Mouse (Mus musculus) lung, adult 18-20 months (tissue): Measurements from ENCODE around the gene 6330409D20Rik.

Experiments used
- DNase-seq, 2 experiments: peaks; one replicate each; pipeline ENCODE4 v3.0.0; 2022; ENCODE audit warnings: mixed read lengths in 2 of 2

The 6330409D20Rik gene

GRCm38 (mm10) chr2:32693823-32694411, 46.9 kb downstream of the 6330409D20Rik start:
- peak; percentile 95 to 97 for DNase-seq

- peak; percentile 59 to 65 for DNase-seq
These were observed 47.5 kb downstream of the 6330409D20Rik start for GRCm38 (mm10) chr2:32693282-32693681.

GRCm38 (mm10) chr2:32692496-32692895, 48.3 kb downstream of the 6330409D20Rik start:
- no peak for DNase-seq

GRCm38 (mm10) chr2:32691041-32691440, 49.8 kb downstream of the 6330409D20Rik start:
- no peak for DNase-seq

GRCm38 (mm10) chr2:32689420-32689819, 51.4 kb downstream of the 6330409D20Rik start:
- DNase-seq = peak; percentile 85 to 90

- no peak for DNase-seq
These were observed 53.3 kb downstream of the 6330409D20Rik start for GRCm38 (mm10) chr2:32687562-32687961.

- DNase-seq = no peak
These were observed 54.2 kb downstream of the 6330409D20Rik start for GRCm38 (mm10) chr2:32686640-32687039.

- DNase-seq = no peak
These were observed 55.0 kb downstream of the 6330409D20Rik start for GRCm38 (mm10) chr2:32685807-32686206.

- DNase-seq = no peak
These were observed 56.0 kb downstream of the 6330409D20Rik start for GRCm38 (mm10) chr2:32684681-32685428.

- DNase-seq = no peak
These were observed 57.1 kb downstream of the 6330409D20Rik start for GRCm38 (mm10) chr2:32683701-32684100.

GRCm38 (mm10) chr2:32682721-32683417, 57.9 kb downstream of the 6330409D20Rik start:
- no peak for DNase-seq
